Mouse (Mus musculus): ENCODE results near the gene Amz2. TPM values are rescaled to one million over a fixed set of nuclear protein-coding genes. Genes with fewer than 3 reads are reported as not detected.
A peak's percentile ranks its signal among the peaks of the same experiment; 100 is the strongest.

Gene Amz2
- polyA plus RNA-seq, 1 experiment from 2014 or later = 46.5 TPM

DNA sequence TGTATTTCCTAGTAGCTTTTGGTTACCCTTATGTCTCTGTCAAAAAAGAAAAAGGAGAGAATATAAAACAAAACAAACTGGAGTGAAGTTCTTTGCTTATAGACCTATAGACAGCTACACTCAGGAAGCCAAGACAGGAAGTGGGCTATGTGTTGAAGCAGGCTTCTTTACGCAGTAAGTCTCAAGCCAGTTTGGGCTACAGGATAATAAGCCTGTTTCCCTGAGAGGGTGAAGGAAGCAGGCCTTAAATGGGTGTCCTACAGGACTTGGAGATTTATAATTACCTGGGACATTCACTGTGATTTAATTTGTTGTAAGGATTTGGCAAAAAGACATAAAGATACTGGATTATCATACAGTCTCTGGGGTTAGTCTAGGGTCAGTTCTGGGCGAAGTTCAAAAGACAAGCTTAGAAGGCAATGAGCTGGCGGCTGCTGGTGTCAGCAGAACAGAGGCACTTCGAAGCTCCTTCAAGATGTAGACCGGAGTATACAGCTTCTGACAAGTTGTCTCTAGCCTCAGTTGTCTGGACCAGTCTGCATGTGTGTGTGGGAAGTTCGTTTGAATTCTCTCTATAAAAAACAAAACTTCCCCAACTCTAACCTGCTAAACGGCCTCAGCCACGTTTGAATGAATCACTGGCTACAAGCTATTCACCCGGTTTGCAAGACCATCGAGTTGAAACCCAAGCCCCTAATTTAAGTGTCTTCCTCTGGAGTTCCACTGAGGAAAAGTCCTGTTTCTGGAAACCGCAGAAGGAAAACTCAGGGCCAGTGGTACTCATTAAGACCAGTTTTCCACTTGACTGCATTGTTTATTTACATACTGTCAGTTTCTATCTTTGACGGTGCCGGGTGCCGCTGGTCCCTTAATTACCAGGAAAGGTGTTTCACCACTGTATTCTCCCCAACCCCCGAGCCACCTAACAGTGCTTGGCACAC lies 45.4 kb downstream of the Amz2 start:
- H3K36me3 ChIP-seq = no peaks in the 10 kb centered on the region
- no peaks in the 10 kb centered on the region for H3K9me3 ChIP-seq (replicated peaks)
- ATAC-seq (ENCODE audit: insufficient number of reproducible peaks, low FRiP score, low TSS enrichment, low read depth) = no peak
- peaks cover 12% of the 10 kb centered on the region; the same call in 1 of the 2 replicates for H3K4me1 ChIP-seq
- WGBS = 31% methylated on average over 15 of the region's 15 CpGs
- no peak overlapping the region for H3K9ac ChIP-seq
- H3K4me3 ChIP-seq (replicated peaks) = peak overlapping the region; percentile 74; the same call in 1 of the 2 replicates
- peaks cover 22% of the 10 kb centered on the region for H3K27me3 ChIP-seq
- peak overlapping the region; percentile 98 for H3K4me2 ChIP-seq (replicated peaks)
- no peak overlapping the region for H3K27ac ChIP-seq (replicated peaks)

DNA sequence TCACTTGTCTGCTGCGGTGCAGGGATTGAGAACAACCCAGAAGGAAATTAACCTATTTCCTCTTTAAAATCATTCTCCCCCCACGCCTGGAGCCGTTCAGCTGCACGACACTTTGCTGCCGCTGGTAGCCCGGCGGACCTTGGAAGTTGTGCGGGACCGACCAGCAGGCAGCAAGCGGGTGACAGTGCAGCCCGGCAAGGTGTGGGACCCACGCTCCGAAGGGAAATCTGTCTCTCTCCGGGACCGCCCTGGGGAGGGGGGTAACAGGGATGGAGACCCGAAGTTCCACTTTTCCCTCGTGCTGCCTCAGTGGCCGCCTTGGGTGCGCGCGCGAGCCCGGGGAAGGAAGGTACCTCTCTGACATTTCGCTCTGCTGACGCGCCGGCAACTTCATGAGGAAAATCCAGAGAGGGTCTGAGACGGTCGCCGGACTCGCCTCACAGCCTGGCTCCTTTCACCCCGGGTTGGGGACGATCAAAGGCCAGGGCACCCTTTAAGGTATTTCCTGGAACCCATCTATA lies 46.5 kb downstream of the Amz2 start:
- no peak overlapping the region for H3K27ac ChIP-seq (replicated peaks)
- no peak for ATAC-seq (ENCODE audit: insufficient number of reproducible peaks, low FRiP score, low TSS enrichment, low read depth)
- WGBS = under 1% methylated on average over 33 of the region's 33 CpGs

DNA sequence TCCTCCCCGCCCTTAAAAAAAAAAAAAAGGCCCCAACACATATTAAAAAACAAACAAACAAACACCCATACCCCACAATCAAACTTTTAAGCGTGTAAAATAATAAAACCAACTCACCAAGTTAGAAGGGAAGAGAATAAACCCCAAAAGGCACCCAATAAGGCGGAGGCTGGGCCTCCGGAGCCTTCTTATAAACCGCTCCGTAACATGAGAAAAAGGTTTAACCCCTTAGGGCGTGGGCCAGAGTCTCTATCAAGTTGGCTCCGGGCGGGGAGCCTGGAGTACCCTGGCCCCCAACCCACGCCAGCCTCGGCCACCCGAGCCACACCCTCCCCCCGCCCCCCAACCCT lies 47.0 kb downstream of the Amz2 start:
- H3K27me3 ChIP-seq = peaks cover 33% of the 10 kb centered on the region
- H3K4me1 ChIP-seq = peaks cover 12% of the 10 kb centered on the region; the same call in 1 of the 2 replicates
- 0% methylated on average over 13 of the region's 13 CpGs for WGBS
- peak overlapping the region; percentile 98 for H3K4me2 ChIP-seq (replicated peaks)
- no peaks in the 10 kb centered on the region for H3K36me3 ChIP-seq
- ATAC-seq (ENCODE audit: insufficient number of reproducible peaks, low FRiP score, low TSS enrichment, low read depth) = 0 out of 2 replicates have a peak, but pooled peaks have one; percentile 21
- peak overlapping the region; percentile 75 for H3K27ac ChIP-seq (replicated peaks)
- peak overlapping the region; percentile 74 for H3K4me3 ChIP-seq (replicated peaks)
- H3K9ac ChIP-seq = peak overlapping the region; percentile 56
- H3K9me3 ChIP-seq (replicated peaks) = no peaks in the 10 kb centered on the region

More for the DNA sequence above, 46.5 kb downstream of the Amz2 start:
- Histone ChIP-seq H3K4me3 (replicated peaks) (peak overlapping the region; percentile 74), H3K4me1 (peaks cover 12% of the 10 kb centered on the region; the same call in 1 of the 2 replicates), H3K27me3 (peaks cover 32% of the 10 kb centered on the region), H3K9ac (peak overlapping the region; percentile 56), H3K4me2 (replicated peaks) (peak overlapping the region; percentile 98), H3K36me3 (no peaks in the 10 kb centered on the region), H3K9me3 (replicated peaks) (no peaks in the 10 kb centered on the region)

DNA sequence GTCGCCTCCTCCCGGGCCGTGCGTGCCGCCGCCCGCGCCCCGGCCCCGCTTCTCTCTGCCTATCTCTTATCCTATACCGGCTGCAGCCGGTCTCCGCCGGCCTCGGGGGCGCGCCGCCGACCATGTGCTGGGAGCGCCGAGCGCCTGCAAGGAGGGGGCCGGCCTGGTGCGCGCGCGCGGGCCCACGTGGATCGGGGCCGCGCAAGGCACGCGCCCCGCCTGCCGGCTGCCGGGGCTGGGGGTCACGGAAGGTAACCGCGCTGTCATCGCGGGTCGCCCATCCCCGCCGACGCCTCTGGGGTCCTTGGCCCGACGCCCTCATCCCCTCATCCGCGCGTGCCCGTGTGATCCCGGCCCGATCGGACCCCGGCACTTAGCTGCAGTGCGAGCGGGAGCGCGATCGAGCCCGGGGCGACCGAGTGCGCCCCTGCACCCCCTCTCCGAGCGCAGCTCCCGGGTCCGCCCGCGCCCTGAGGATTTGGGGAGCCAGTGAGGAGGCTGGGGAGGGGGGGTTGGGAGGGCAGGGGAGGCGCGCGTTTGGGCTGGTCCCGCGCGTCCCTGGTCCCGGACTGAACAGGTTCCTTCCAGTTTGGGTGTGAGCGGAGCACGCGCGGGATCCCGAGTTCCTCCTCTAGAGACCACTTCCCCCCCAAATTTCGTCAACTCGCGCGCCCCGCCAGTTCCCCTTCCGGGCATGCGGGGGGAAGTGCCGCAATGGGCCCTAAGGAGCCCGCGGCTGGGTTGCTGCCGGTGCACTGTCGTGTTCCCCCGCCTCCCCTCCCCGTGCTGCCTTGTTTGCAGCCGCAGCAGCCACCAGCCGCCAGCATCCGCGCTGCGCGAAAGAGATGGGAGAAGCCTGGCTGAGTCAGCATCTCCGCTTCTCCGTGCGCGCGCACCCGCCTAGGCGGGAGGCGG lies 47.7 kb downstream of the Amz2 start, which contains the start of the genes Arsg and Slc16a6:
Arsg (plus strand) TSS at position 204 of the 915 bp plus-strand sequence.
Slc16a6 (minus strand) TSS at position 428 of the 915 bp plus-strand sequence.
- peak; percentile 74 for ATAC-seq (ENCODE audit: insufficient number of reproducible peaks, low FRiP score, low TSS enrichment, low read depth)
- H3K9ac ChIP-seq = peak within 1 kb of the TSS; percentile 56
- H3K9me3 ChIP-seq (replicated peaks) = no peaks in the 10 kb centered on the region
- H3K27ac ChIP-seq (replicated peaks) = peak within 1 kb of the TSS; percentile 75
- H3K4me1 ChIP-seq = peaks cover 12% of the 10 kb centered on the region; the same call in 1 of the 2 replicates
- peak within 1 kb of the TSS; percentile 98 for H3K4me2 ChIP-seq (replicated peaks)
- WGBS = under 1% methylated on average over 104 of the region's 111 CpGs
- peak within 1 kb of the TSS; percentile 74 for H3K4me3 ChIP-seq (replicated peaks)
- H3K27me3 ChIP-seq = peaks cover 33% of the 10 kb centered on the region
- H3K36me3 ChIP-seq = no peaks in the 10 kb centered on the region

DNA sequence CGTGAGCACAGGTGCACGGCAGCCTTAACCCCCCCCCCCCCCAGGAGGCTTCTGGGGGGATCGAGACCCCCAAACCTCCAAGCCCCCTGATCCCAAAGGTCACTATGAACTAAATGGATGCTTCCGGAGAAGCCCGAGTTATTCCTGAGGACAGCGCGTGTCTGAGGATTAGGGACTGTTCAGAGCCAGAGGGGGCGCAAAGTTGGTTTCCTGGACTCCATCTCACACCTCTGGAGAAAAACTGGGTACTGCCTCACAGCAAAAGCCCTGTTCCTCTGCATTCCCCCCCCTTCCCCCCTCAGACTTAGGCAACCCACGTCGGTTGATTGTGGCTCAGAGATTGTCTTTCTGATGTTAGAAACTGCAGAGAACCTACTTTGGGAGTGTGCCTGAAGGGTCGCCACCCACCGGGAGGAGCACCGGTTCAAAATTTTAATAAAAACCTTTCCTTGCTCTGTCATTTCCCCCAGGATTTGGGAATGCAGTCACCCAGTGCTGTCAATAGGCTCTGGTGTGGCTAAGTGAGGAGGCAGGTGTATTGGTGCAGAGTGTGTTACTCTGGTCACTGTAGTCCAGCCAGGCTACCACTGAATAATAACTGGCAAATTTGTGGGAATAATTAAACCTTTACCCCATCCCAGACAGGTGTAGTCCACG lies 48.5 kb downstream of the Amz2 start:
- peak; percentile 25; the same call in 1 of the 2 replicates for ATAC-seq (ENCODE audit: insufficient number of reproducible peaks, low FRiP score, low TSS enrichment, low read depth)
- H3K27ac ChIP-seq (replicated peaks) = no peak overlapping the region
- 7% methylated on average over 14 of the region's 14 CpGs for WGBS

DNA sequence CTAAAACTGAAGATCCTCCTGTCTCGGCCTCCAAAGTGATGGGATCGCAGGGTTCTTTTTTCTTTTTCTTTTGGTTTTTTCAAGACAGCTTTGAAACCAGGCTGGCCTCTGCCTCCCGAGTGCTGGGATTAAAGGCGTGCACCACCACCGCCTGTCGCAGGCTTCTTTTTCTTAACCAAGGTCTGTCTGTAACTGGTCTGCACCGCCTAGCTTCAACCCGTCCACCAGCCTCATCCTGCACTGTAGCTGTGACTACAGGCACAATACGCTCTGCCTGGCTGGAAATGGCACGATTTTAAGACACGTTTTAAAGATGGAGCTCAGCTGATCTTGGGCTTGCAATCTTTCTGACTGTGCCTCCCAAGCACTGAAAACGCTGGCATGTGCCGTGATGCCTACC lies 49.1 kb downstream of the Amz2 start:
- H3K4me3 ChIP-seq (replicated peaks) = no peak overlapping the region
- H3K27me3 ChIP-seq = peaks cover 33% of the 10 kb centered on the region
- H3K4me2 ChIP-seq (replicated peaks) = no peak overlapping the region
- H3K9me3 ChIP-seq (replicated peaks) = no peaks in the 10 kb centered on the region
- no peaks in the 10 kb centered on the region for H3K36me3 ChIP-seq
- WGBS = 82% methylated on average over 13 of the region's 13 CpGs
- H3K27ac ChIP-seq (replicated peaks) = no peak overlapping the region
- H3K9ac ChIP-seq = no peak overlapping the region
- ATAC-seq (ENCODE audit: insufficient number of reproducible peaks, low FRiP score, low TSS enrichment, low read depth) = no peak
- H3K4me1 ChIP-seq = peaks cover 12% of the 10 kb centered on the region; the same call in 1 of the 2 replicates

More for the DNA sequence above, 48.5 kb downstream of the Amz2 start:
- Histone ChIP-seq H3K9me3 (replicated peaks) (no peaks in the 10 kb centered on the region), H3K36me3 (no peaks in the 10 kb centered on the region), H3K4me2 (replicated peaks) (peak overlapping the region; percentile 98), H3K4me3 (replicated peaks) (peak overlapping the region; percentile 74), H3K4me1 (peaks cover 12% of the 10 kb centered on the region; the same call in 1 of the 2 replicates), H3K27me3 (peaks cover 33% of the 10 kb centered on the region), H3K9ac (peak overlapping the region; percentile 56; the same call in 1 of the 2 replicates)

DNA sequence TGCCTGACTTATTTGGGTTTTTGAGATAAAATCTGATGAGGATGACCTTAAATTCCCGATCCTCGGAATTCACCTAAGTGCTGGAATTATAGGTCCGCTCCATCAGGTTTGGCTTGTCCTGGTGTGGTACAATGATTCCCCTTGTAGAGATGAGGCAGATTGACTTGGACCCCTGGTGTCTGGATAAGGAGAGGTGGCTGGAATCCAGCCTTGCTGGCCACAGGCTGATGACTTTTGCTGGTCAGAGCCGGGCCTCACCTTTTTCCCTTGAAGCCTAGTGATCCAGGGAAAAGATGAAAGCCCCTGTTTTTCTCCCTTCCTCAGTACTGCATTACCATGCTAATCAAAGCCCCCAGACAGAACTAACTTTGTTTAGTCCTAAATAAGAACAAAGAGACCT lies 50.0 kb downstream of the Amz2 start:
- ATAC-seq (ENCODE audit: insufficient number of reproducible peaks, low FRiP score, low TSS enrichment, low read depth) = no peak
- peaks cover 12% of the 10 kb centered on the region; the same call in 1 of the 2 replicates for H3K4me1 ChIP-seq
- H3K4me3 ChIP-seq (replicated peaks) = no peak overlapping the region
- no peak overlapping the region for H3K4me2 ChIP-seq (replicated peaks)
- H3K9ac ChIP-seq = no peak overlapping the region
- no peak overlapping the region for H3K27ac ChIP-seq (replicated peaks)
- WGBS = 67% methylated on average over 4 of the region's 4 CpGs
- no peaks in the 10 kb centered on the region for H3K36me3 ChIP-seq
- peaks cover 29% of the 10 kb centered on the region for H3K27me3 ChIP-seq
- no peaks in the 10 kb centered on the region for H3K9me3 ChIP-seq (replicated peaks)

DNA sequence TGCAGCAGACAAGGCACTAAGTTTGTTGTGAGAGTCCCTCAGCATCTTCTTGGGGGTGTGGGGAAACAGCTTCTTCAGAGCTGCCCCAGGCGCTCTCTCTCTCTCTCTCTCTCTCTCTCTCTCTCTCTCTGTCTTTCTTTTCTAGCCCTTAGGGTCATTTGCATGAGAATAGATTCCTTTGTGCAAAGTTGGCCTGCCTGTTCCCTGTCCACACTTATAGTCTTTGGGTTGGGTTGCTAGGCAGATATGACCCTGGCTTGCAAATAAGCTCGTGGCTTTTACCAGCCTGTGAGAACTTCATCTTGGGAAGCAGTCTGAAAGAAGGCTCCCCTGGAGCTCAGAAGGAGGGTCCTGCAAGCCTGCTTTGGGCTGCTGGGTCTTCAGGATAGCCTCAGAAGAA lies 50.5 kb downstream of the Amz2 start:
- whole genome bisulfite sequencing = 34% methylated on average over 2 of the region's 2 CpGs
- no peaks in the 10 kb centered on the region for H3K9me3 ChIP-seq (replicated peaks)
- H3K4me1 ChIP-seq = peaks cover 12% of the 10 kb centered on the region; the same call in 1 of the 2 replicates
- H3K36me3 ChIP-seq = no peaks in the 10 kb centered on the region
- H3K9ac ChIP-seq = no peak overlapping the region
- no peak for ATAC-seq (ENCODE audit: insufficient number of reproducible peaks, low FRiP score, low TSS enrichment, low read depth)
- H3K4me3 ChIP-seq (replicated peaks) = no peak overlapping the region
- H3K27me3 ChIP-seq = peaks cover 26% of the 10 kb centered on the region
- H3K4me2 ChIP-seq (replicated peaks) = no peak overlapping the region
- no peak overlapping the region for H3K27ac ChIP-seq (replicated peaks)

DNA sequence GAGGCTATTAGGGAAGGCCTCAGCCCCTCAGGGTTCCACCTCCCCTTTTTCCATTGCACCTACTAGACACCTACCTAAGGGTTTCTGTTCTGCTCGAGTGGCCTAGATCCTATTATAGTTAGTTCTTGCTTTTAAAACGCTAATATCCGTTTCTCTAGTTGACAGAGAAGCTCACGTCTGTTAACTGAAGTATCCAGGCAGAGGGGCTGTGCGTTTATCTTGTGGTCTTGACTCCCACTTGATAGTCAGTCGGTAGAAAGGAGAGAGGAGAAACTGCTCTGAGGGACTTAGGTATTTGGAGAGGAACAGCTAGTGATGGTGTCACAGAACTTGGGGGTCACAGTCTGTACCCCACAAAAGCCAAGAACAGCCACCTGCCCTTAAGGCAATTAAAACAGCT lies 50.9 kb downstream of the Amz2 start:
- H3K27ac ChIP-seq (replicated peaks) = no peak overlapping the region
- peaks cover 12% of the 10 kb centered on the region; the same call in 1 of the 2 replicates for H3K4me1 ChIP-seq
- H3K9ac ChIP-seq = no peak overlapping the region
- no peaks in the 10 kb centered on the region for H3K9me3 ChIP-seq (replicated peaks)
- no peaks in the 10 kb centered on the region for H3K36me3 ChIP-seq
- no peak overlapping the region for H3K4me2 ChIP-seq (replicated peaks)
- 58% methylated on average over 6 of the region's 6 CpGs for WGBS
- ATAC-seq (ENCODE audit: insufficient number of reproducible peaks, low FRiP score, low TSS enrichment, low read depth) = no peak
- peaks cover 26% of the 10 kb centered on the region for H3K27me3 ChIP-seq
- H3K4me3 ChIP-seq (replicated peaks) = no peak overlapping the region

All from embryonic facial prominence, embryonic 15.5 days (tissue).